Mouse (Mus musculus) CD4-positive, CD25-positive, alpha-beta regulatory T cell, adult 2 months (primary cell): ENCODE results near the gene Gsta1.
"Not testable (repeated sequence)": the region's sequence is repeated elsewhere in the genome, so short reads cannot be mapped to it uniquely, and the experiment has no call there.

ENCODE experiments used
- DNase-seq: peaks from one replicate; pipeline ENCODE4 v3.0.0-alpha.2; 2012; ENCODE audit warnings: low read depth, low spot score

The Gsta1 gene

DNA sequence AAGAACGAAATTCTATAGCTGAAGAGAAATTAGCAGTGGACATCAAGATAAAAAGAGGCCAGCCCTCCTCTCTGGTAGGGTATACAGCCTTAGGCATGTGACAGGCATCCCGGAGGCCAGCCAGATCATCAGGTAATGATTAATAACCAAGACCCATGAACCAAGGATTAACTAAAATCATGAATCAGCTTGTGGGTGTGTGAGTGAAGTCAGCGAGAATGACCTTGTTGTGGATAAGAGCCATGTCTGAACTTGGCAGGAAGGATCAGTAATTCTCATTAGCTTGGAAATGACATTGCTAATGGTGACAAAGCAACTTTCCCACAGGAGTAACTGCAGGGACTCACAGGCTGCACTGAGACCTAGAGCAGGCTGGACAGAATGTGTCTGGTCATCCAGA lies 798 bp upstream of the Gsta1 start:
- DNase-seq, result not testable (repeated sequence)

DNA sequence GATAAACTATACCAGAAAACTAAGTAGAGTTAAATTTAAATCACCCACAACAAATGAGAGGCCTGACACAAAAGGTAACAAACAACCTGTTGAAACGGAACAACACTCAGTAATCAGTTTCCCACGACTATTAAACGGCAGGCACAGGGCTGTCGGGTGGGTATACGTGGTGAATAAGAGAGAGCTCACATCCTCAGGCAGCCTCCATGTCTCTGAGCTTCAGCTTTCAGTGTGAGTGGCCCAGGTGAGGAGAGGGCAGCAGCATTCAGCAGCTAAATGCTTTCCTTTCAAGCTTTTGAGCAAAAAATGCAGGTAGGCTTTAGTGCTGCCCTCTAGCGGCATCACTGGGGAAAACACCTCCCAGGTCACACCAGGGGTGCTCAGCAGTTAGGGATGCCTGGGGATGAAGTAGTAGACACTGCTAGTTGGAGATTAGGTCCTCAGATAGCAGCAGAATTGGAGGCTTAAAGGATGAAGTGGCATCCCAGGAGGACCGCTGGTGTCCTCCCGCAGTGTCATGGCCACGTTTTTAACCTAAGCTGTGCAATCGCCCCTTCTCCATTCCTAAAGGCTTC lies 2.8 kb downstream of the Gsta1 start:
- not testable (repeated sequence) for DNase-seq

DNA sequence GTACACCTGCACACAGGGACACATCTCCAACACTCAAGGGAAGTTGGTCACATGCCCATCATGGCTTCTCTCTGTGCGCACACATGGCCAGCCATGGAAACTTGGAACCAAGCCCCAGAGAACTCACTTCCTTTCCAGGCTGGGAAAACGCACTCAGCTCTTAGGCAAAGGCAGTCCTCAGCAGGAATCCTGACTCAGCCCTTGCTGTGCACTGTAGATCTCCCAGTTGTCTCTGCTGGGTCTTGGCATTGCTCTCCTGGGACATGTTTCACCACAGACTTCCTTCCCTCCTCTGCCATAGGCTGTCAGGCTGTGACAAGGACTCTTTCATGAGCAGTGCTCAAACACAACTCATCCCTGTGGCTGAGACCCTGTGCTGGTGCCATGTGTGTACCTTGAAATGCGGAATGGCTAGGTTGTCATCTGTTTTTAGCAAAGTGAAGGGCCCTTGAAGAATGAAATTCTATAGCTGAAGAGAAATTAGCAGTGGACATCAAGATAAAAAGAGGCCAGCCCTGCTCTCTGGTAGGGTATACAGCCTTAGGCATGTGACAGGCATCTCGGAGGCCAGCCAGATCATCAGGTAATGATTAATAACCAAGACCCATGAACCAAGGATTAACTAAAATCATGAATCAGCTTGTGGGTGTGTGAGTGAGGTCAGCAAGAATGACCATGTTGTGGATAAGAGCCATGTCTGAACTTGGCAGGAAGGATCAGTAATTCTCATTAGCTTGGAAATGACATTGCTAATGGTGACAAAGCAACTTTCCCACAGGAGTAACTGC lies 25.4 kb downstream of the Gsta1 start:
- not testable (repeated sequence) for DNase-seq

GRCm38 (mm10) chr9:78256914-78257313 lies 26.5 kb downstream of the Gsta1 start, which contains the start of gene Gm3776:
Gm3776 (plus strand) TSS chr9:78257129.
- DNase-seq, result not testable (repeated sequence)

GRCm38 (mm10) chr9:78259688-78260087 lies 29.2 kb downstream of the Gsta1 start:
- not testable (repeated sequence) for DNase-seq

DNA sequence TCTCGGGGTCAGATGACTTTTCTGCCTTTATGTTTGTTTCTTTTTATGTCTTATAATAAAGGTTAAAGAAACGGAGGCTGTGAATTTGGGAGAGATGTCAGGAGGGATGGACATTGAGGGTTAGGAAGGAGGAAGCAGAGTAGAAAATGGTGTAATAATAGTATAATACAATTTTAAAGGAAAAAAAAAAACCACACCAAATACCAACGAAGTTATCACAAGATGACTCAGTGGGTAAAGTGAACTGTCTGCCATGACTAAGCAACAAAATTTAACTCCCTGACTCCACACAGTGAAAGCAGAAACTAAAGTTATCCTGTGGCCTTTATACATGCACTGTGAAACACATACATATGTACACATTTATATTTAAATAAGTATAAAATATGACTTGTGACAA lies 40.5 kb downstream of the Gsta1 start:
- DNase-seq, result not testable (repeated sequence)

DNA sequence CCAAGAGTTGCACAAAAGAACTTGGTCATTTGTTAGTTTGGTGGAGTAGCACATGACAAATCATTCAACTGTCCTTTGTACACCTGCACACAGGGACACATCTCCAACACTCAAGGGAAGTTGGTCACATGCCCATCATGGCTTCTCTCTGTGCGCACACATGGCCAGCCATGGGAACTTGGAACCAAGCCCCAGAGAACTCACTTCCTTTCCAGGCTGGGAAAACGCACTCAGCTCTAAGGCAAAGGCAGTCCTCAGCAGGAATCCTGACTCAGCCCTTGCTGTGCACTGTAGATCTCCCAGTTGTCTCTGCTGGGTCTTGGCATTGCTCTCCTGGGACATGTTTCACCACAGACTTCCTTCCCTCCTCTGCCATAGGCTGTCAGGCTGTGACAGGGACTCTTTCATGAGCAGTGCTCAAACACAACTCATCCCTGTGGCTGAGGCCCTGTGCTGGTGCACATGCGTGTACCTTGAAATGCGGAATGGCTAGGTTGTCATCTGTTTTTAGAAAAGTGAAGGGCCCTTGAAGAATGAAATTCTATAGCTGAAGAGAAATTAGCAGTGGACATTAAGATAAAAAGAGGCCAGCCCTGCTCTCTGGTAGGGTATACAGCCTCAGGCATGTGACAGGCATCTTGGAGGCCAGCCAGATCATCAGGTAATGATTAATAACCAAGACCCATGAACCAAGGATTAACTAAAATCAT lies 51.7 kb downstream of the Gsta1 start:
- not testable (repeated sequence) for DNase-seq

DNA sequence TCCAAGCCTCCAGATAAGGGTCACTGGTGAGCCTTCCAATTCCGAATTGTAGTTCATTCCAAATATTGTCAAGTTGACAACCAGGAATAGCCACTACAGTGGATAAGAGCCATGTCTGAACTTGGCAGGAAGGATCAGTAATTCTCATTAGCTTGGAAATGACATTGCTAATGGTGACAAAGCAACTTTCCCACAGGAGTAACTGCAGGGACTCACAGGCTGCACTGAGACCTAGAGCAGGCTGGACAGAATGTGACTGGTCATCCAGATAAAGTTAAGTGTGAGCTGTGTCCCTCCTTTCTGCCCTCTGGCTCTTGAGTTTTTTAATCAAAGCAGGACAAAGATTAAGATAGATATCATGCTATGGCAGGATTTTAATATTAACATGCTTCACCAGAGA lies 58.6 kb downstream of the Gsta1 start:
- not testable (repeated sequence) for DNase-seq

- DNase-seq, result not testable (repeated sequence)
These were observed 59.3 kb downstream of the Gsta1 start, which contains the start of gene Gm10639 for GRCm38 (mm10) chr9:78289723-78290122. Gm10639 (plus strand) TSS chr9:78289923.
